Mouse (Mus musculus) hindbrain, embryonic 10.5 days (tissue): ENCODE results near the gene Ddx49. TPM values are rescaled to one million over a fixed set of nuclear protein-coding genes. Genes with fewer than 3 reads are reported as not detected.

Experiments used
- DNase-seq: peaks from one replicate; pipeline ENCODE4 v3.0.0-alpha.2; 2017; ENCODE audit warnings: low spot score
- H3K27ac ChIP-seq: fragments of 300-500 bp; sonication (generic); 2 replicates; pipeline ENCODE4 v1.5.1; 2016; ENCODE audit warnings: mild to moderate bottlenecking, moderate library complexity
- H3K27me3 ChIP-seq: fragments of 300-500 bp; sonication (generic); 2 replicates; pipeline ENCODE4 v1.6.1; 2016; ENCODE audit warnings: mild to moderate bottlenecking; ENCODE audit not compliant: poor library complexity, insufficient read depth, severe bottlenecking
- H3K36me3 ChIP-seq: fragments of 300-500 bp; sonication (generic); 2 replicates; pipeline ENCODE4 v1.6.1; 2016; ENCODE audit warnings: mild to moderate bottlenecking, moderate library complexity
- H3K4me1 ChIP-seq: fragments of 300-500 bp; sonication (generic); replicated peaks from 2 replicates; pipeline ENCODE4 v1.6.1; 2016; ENCODE audit warnings: mild to moderate bottlenecking
- H3K4me3 ChIP-seq: fragments of 300-500 bp; sonication (generic); 2 replicates; pipeline ENCODE4 v1.5.1; 2016; ENCODE audit warnings: mild to moderate bottlenecking, moderate library complexity
- H3K9me3 ChIP-seq: fragments of 300-500 bp; sonication (generic); 2 replicates; pipeline ENCODE4 v1.6.1; 2016; ENCODE audit warnings: mild to moderate bottlenecking, moderate library complexity
- WGBS: fragments of 180-500 bp; shearing (Covaris S2); methylation state at CpG from one replicate; pipeline ENCODE4 v1.1.7; 2016; 5-methylcytosine and 5-hydroxymethylcytosine counted together
- polyA plus RNA-seq: library from polyadenylated mRNA; unstranded; fragments of >200 nt; fragmentation: Nextera tagmentation; extraction: Ambion mirVana; gene quantifications from 2 replicates; pipeline ENCODE4 v1.2.1, GENCODE M21; 2016

Gene Ddx49
- polyA plus RNA-seq, result 54.4 and 54.8 TPM in 2 replicates

DNA sequence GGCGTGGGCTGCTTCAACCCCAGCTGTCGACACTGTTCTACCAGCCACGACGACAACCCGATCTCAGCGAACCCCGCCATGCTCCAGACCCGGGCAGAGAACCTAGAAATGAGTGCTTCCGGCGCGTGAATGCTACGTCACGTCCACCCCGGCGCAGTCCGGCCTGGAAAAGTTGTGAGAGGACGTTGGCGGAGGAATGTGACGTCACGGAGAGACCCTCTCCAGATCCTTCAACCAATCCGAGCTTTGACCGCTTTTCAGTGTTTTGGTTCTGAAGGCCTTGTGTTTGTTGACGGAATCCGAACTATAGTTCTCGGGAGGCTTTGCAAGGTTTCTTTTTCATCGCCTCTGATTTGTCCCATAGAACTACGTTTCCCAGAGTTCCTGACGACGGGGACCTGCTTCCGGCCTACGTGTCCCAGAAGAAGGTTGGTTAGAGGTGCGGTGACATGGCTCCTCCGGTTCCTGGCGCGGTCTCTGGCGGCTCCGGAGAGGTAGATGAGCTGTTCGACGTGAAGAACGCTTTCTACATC lies at the start of gene Ddx49, which contains the start of gene Cope:
Ddx49 (minus strand) TSS at position 132 of the 533 bp plus-strand sequence.
Cope (plus strand) TSS at position 161 of the 533 bp plus-strand sequence.
- DNase-seq, result peak; percentile 96
- Histone ChIP-seq H3K4me1 (peaks cover 28% of the 10 kb centered on the region), H3K36me3 (peaks cover 64% of the 10 kb centered on the region), H3K27me3 (no peaks in the 10 kb centered on the region), H3K9me3 (no peaks in the 10 kb centered on the region), H3K27ac (peak within 1 kb of the TSS; percentile 90), H3K4me3 (peak within 1 kb of the TSS; percentile 88)
- WGBS, result under 1% methylated on average over 40 of the region's 40 CpGs

DNA sequence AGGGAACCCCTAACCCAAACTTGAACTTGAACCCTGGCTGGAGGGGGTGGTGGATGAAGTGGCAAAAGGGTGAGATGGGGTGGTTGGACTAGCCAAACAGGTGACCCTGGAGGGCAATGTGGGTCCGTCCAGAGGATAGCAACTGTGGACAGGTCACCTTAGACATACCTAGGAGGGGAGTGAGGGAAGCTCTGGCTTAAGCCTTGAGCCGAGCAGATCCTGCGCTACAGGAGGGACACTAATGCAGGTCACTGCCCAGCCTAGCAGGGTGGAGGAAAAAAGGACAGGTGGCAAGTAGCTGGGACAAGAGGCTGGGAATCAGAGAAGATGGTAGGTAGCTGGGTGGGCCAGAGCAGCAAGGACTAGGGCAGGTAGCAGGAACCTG lies 49.7 kb upstream of the Ddx49 start:
- WGBS, result 44% methylated on average over 3 of the region's 3 CpGs

DNA sequence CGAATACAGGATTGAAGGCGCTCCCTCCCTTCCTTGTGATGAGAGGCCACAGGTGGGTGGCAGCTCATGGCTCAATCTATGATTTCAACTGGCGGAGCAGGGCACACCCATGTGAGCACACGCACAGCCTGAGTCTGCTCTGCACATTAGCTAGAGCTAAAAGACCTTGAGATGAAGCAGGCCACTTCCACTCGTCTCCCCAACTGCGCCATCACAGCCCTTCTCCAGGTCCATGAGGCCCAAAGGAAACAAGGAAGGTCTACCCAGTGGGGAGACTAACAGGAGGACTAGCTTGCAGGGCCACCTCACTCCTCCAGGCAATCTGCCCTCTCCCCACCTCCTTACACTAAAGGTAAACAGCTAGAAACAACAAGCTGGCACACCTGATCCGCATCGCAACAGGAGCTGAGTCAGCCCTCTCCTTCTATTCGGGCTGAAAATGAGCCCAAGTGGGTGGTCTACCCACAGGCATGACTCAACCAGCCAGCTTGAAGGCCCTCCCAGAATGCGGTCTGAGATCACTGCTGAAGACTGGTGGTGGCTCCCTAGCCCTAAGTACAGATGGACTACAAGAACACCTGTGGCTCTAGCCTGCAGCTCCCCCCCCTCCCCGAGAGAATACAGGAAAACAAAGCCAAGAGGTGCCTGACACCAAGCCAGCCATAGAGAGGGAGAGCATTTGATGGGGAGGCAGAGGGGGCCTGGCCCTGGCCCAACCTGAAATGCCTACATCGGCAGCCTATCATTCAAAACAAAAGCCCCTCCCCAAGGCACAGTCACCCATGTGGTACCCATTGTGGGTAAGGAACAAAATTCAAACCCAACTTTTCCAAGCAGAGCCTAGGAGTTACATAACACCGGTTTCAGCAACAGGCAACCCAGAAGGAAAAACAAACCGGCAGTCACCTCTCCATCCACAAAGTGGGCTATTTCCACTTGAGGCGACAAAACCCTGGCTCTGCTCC lies 49.0 kb upstream of the Ddx49 start:
- Histone ChIP-seq H3K4me3 (peak overlapping the region; percentile 73), H3K4me1 (peaks cover 65% of the 10 kb centered on the region), H3K27me3 (no peaks in the 10 kb centered on the region), H3K9me3 (no peaks in the 10 kb centered on the region), H3K27ac (peak overlapping the region; percentile 96; the same call in 1 of the 2 replicates), H3K36me3 (peaks cover 50% of the 10 kb centered on the region)
- WGBS, result 63% methylated on average over 15 of the region's 15 CpGs
- DNase-seq, result no peak

More for the DNA sequence above, 49.7 kb upstream of the Ddx49 start:
- no peaks in the 10 kb centered on the region for H3K9me3 ChIP-seq
- peaks cover 43% of the 10 kb centered on the region for H3K36me3 ChIP-seq
- peak overlapping the region; percentile 73 for H3K4me3 ChIP-seq
- DNase-seq, result no peak
- peak overlapping the region; percentile 96 for H3K27ac ChIP-seq
- H3K4me1 ChIP-seq, result peaks cover 65% of the 10 kb centered on the region
- H3K27me3 ChIP-seq, result no peaks in the 10 kb centered on the region

DNA sequence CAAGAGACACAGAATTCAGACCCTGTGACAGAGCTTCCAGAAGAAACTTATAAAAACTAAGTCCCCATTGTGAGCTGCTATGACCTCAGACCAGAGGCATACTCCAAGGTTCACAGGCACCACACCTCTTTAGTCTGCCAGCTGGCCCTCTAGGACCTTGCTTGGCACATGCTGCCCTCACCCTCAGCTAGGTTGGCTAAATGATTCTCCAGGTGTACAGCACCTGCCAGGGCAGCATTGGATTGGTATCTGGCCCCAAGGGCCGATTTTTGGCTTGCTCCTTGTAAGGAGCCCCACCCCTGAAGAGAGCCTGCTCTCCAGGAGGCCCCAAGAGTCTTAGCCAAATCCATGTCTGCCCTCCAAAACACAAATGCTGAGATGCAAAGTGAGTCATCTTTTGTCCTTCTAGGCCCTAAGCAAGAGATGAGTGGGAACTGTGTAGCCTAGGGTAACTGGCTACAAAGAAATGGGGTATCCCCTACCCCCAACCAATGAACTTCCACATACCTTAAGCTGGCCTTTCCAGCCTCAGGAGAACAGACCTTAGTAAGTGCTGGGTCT lies 45.7 kb upstream of the Ddx49 start:
- no peak overlapping the region for H3K4me3 ChIP-seq
- peaks cover 57% of the 10 kb centered on the region for H3K4me1 ChIP-seq
- no peaks in the 10 kb centered on the region for H3K9me3 ChIP-seq
- no peaks in the 10 kb centered on the region for H3K27me3 ChIP-seq
- no peak for DNase-seq
- H3K27ac ChIP-seq, result no peak overlapping the region
- 83% methylated on average over 1 of the region's 1 CpGs for WGBS
- H3K36me3 ChIP-seq, result peaks cover 76% of the 10 kb centered on the region

DNA sequence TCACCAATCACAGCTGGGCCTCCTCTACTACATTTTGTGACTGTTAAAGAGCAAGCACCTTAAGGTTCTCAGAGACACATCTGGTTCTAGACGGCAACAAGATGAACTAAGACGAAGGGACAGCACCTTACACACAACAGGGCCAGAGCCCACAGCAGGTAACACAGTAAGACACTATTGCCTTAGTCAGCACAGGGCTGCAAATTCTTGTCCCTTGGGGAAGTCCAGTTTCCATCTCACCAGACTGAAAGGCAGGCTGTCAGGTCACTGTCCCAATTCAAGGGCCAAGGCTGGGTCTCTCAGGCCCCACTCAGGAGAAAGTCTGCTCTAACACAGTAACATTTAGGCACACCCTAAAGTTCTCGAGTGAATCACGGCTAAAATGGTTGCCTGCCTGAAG lies 45.2 kb upstream of the Ddx49 start:
- 91% methylated on average over 4 of the region's 4 CpGs for WGBS
- H3K36me3 ChIP-seq, result peaks cover 81% of the 10 kb centered on the region
- H3K4me1 ChIP-seq, result peaks cover 55% of the 10 kb centered on the region
- H3K9me3 ChIP-seq, result no peaks in the 10 kb centered on the region
- no peaks in the 10 kb centered on the region for H3K27me3 ChIP-seq
- DNase-seq, result no peak
- no peak overlapping the region for H3K27ac ChIP-seq
- no peak overlapping the region for H3K4me3 ChIP-seq

- 95% methylated on average over 2 of the region's 2 CpGs for WGBS
- no peak for DNase-seq
- H3K4me1 ChIP-seq, result peaks cover 24% of the 10 kb centered on the region
- peaks cover 91% of the 10 kb centered on the region for H3K36me3 ChIP-seq
- H3K9me3 ChIP-seq, result no peaks in the 10 kb centered on the region
- H3K27me3 ChIP-seq, result no peaks in the 10 kb centered on the region
- no peak overlapping the region for H3K27ac ChIP-seq
- H3K4me3 ChIP-seq, result no peak overlapping the region
Measured at GRCm38 (mm10) chr8:70344279-70344678, 42.0 kb upstream of the Ddx49 start.

DNA sequence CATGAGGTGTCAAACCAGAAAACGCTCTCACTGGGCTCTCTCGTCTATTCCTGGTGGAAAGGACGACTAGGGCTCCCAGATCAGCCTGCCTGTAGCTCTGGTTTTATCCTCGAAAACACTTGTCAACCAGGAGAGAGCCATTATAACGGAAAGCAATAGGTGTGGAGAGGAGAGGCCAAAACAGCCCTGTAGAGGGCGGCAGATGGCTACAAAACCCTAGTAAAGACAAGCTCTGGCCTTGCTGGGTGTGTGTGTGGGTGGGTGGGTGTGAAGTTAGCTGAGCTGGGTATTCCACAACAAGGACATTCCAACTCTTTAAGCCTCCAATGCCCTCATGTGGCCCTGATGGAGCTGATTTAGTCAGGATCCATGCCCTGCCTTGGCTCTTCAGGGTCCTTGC lies 41.4 kb upstream of the Ddx49 start:
- Histone ChIP-seq H3K36me3 (peaks cover 91% of the 10 kb centered on the region), H3K27ac (no peak overlapping the region), H3K4me1 (peaks cover 18% of the 10 kb centered on the region), H3K4me3 (no peak overlapping the region), H3K9me3 (no peaks in the 10 kb centered on the region), H3K27me3 (no peaks in the 10 kb centered on the region)
- WGBS, result 63% methylated on average over 6 of the region's 6 CpGs
- DNase-seq, result peak; percentile 43

- peaks cover 91% of the 10 kb centered on the region for H3K36me3 ChIP-seq
- no peak for DNase-seq
Measured at GRCm38 (mm10) chr8:70343076-70343475, 40.8 kb upstream of the Ddx49 start.

GRCm38 (mm10) chr8:70342007-70342406 lies 39.7 kb upstream of the Ddx49 start:
- Histone ChIP-seq H3K4me3 (no peak overlapping the region), H3K4me1 (0 out of 2 replicates have a peak, but pooled peaks cover 5% of the 10 kb centered on the region), H3K27me3 (no peaks in the 10 kb centered on the region), H3K9me3 (no peaks in the 10 kb centered on the region), H3K36me3 (peaks cover 92% of the 10 kb centered on the region), H3K27ac (no peak overlapping the region)
- DNase-seq, result no peak
- 95% methylated on average over 14 of the region's 14 CpGs for WGBS

More at GRCm38 (mm10) chr8:70343076-70343475, 40.8 kb upstream of the Ddx49 start:
- Histone ChIP-seq H3K27ac (no peak overlapping the region), H3K4me1 (peaks cover 12% of the 10 kb centered on the region), H3K9me3 (no peaks in the 10 kb centered on the region), H3K27me3 (no peaks in the 10 kb centered on the region), H3K4me3 (no peak overlapping the region)
- 77% methylated on average over 7 of the region's 7 CpGs for WGBS

DNA sequence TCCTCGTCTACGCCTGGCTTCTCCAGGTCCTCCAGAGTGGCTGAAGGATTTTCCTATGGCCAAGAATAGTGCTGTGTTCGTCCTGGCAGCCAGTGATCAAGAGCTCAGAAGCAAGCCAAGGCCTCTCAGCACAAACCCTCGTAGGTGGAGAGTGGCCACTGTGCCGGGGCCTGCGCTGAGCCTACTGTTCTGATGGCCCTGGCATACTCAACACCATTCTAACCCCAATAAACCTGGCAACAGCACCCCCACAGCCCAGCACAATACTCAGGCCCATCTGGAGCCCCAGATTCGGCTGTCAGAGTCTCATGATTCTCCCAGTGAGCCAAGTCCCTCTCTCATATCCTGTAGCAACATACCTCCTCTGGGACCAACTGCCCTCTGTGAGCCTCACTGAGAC lies 38.4 kb upstream of the Ddx49 start:
- Histone ChIP-seq H3K27ac (no peak overlapping the region), H3K27me3 (no peaks in the 10 kb centered on the region), H3K4me1 (0 out of 2 replicates have a peak, but pooled peaks cover 5% of the 10 kb centered on the region), H3K4me3 (no peak overlapping the region), H3K36me3 (peaks cover 94% of the 10 kb centered on the region), H3K9me3 (no peaks in the 10 kb centered on the region)
- 92% methylated on average over 7 of the region's 7 CpGs for WGBS
- DNase-seq, result no peak

DNA sequence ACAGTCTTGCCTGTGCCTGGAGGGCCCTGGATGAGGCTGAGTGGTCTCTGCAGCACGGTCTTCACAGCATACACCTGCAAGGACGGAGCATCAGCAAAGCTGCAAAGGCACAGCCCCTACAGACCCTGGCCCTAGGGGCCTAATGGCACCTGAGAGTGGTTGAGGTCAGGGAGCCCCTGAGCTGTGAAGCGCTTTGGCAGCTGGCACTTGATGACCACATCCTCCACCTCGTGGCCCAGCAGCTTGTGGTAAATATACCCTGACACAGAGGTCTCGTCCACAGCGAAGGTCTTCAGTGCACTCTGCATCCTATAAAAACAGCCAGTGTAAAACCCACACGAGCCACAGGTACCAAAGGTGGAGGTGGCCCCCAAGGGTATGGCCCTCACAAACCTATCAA lies 36.6 kb upstream of the Ddx49 start:
- no peaks in the 10 kb centered on the region for H3K27me3 ChIP-seq
- H3K36me3 ChIP-seq, result peaks cover 100% of the 10 kb centered on the region
- WGBS, result 94% methylated on average over 7 of the region's 7 CpGs
- no peak for DNase-seq
- no peak overlapping the region for H3K27ac ChIP-seq
- H3K9me3 ChIP-seq, result no peaks in the 10 kb centered on the region
- H3K4me1 ChIP-seq, result 0 out of 2 replicates have a peak, but pooled peaks cover 2% of the 10 kb centered on the region
- H3K4me3 ChIP-seq, result no peak overlapping the region

DNA sequence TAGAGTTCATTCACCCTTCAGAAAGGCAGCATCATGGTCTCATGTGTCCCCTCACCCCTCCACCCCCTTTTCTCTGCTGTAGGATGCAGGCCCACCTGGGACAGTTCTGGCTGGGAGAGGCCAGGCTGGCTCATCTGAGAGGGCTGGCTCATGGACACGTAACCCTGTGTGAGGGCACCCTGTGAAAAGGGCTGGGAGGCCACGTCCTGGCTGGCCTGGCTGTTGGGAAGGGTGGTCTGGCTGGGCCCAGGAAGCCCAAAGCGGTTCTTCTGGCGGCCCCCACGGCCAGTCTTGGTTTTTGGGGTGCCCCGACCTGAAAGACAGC lies 30.6 kb upstream of the Ddx49 start:
- DNase-seq, result no peak
- Histone ChIP-seq H3K27me3 (peaks cover 37% of the 10 kb centered on the region), H3K36me3 (peaks cover 73% of the 10 kb centered on the region), H3K4me3 (no peak overlapping the region), H3K9me3 (no peaks in the 10 kb centered on the region), H3K27ac (no peak overlapping the region), H3K4me1 (peaks cover 40% of the 10 kb centered on the region)
- 94% methylated on average over 6 of the region's 6 CpGs for WGBS
